Mouse (Mus musculus): ENCODE data around the gene Gsg1. TPM values are rescaled to one million over a fixed set of nuclear protein-coding genes. Genes with fewer than 3 reads are reported as not detected.

Gsg1 gene
- polyA plus RNA-seq, 1 experiment from 2014 or later, result 0.74 TPM

Other genes with a start within 250 kb of the Gsg1 start
- 61.1 and 69.4 TPM in 2 replicates for gene Ddx47, start 242.7 kb downstream of the Gsg1 start, polyA plus RNA-seq (2014; fragmentation: Nextera tagmentation; extraction: Ambion mirVana)
- gene Gprc5a, start 188.7 kb downstream of the Gsg1 start, polyA plus RNA-seq (2014; fragmentation: Nextera tagmentation; extraction: Ambion mirVana), result 3.1 and 3.4 TPM in 2 replicates
- not detected in 2 replicates for gene Gprc5d, start 136.1 kb downstream of the Gsg1 start, polyA plus RNA-seq (2014; fragmentation: Nextera tagmentation; extraction: Ambion mirVana)
- 7.9 and 8.9 TPM in 2 replicates for gene Fam234b, start 56.4 kb downstream of the Gsg1 start, polyA plus RNA-seq (2014; fragmentation: Nextera tagmentation; extraction: Ambion mirVana)
- 2.5 and 9.2 TPM in 2 replicates for gene Hebp1, start 56.3 kb downstream of the Gsg1 start, polyA plus RNA-seq (2014; fragmentation: Nextera tagmentation; extraction: Ambion mirVana)
- gene Pbp2, start 56.1 kb upstream of the Gsg1 start, polyA plus RNA-seq (2014; fragmentation: Nextera tagmentation; extraction: Ambion mirVana), result not detected in 2 replicates
- 16.6 and 17.2 TPM in 2 replicates for gene Emp1, start 108.2 kb upstream of the Gsg1 start, polyA plus RNA-seq (2014; fragmentation: Nextera tagmentation; extraction: Ambion mirVana)